In the genomic region with DNA sequence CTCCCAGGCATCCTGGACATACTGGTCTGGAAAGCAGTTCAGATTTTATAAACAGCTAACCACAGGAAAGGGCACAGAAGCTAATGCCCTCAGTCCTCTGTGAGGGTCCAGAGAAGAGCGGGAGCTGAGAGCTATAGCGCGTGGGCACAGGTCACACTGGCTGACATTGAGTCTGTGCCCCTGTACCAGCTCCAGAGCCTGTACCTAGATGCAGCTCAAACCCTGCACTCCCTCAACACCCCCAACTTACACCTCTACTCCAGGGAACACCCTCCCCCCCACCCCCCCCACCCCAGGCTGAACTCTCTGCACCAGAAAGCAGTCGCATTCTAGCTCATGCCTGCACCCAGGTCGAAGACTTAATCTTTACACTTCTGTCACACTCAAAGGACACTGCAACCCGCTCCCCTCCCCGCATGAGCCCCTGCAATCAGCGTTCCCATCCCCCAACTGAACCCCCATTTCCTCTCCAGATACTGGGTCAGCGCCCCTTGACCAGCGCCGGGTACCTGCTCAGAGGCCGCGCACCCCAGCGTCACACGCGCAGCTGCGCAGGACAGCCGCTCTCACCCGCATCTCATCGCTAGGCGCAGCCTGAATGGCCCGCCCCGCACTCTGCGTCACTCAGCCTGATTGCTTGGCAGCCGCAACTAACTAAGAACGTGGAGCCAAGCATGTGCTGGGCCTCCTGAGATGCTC, we compare ENCODE assay signal across 9 mouse cellular contexts. TPM values are rescaled to one million over a fixed set of nuclear protein-coding genes. Genes with fewer than 3 reads are reported as not detected.
A peak's percentile ranks its signal among the peaks of the same experiment; 100 is the strongest.
DNase-seq lines count a peak whose midpoint lies in the region; ATAC-seq and TF ChIP-seq lines count a peak whose summit lies in the region.
"Had no signal": no experiment of that assay in that cellular context is flagged by ENCODE, and none has a peak within 500 bp of the region (broad histone marks: within the 10 kb centered on the region; RNA-seq: fewer than 3 reads in every experiment).

No protein-coding gene starts in this region.

- peak; percentile 92 for ATAC-seq in forebrain, embryonic 16.5 days
- ATAC-seq in hindbrain, postnatal 0 days = peak; percentile 83
- ATAC-seq in midbrain, postnatal 0 days (ENCODE audit: low FRiP score) = peak; percentile 74

- peaks cover 7% of the 10 kb centered on the region; the same call in 1 of the 2 replicates for H3K4me1 ChIP-seq in forebrain, embryonic 16.5 days (replicated peaks; ENCODE audit: control insufficient read depth, insufficient read depth, low read length)
- H3K4me1 ChIP-seq in hindbrain, postnatal 0 days (ENCODE audit: insufficient read depth, low read length) = peaks cover 5% of the 10 kb centered on the region; the same call in 1 of the 2 replicates
- H3K4me1 ChIP-seq in midbrain, postnatal 0 days (ENCODE audit: insufficient read depth, low read length) = no peaks in the 10 kb centered on the region

- H3K9ac ChIP-seq in forebrain, embryonic 16.5 days (replicated peaks; ENCODE audit: low read depth, low read length) = peak overlapping the region; percentile 41
- H3K9ac ChIP-seq in hindbrain, postnatal 0 days (replicated peaks; ENCODE audit: low read length) = peak overlapping the region; percentile 40
- peak overlapping the region; percentile 37 for H3K9ac ChIP-seq in midbrain, postnatal 0 days (replicated peaks; ENCODE audit: low read length, poor library complexity, severe bottlenecking)

- H3K9me3 ChIP-seq in forebrain, embryonic 16.5 days (ENCODE audit: control insufficient read depth, low read length) = no peaks in the 10 kb centered on the region
- no peaks in the 10 kb centered on the region for H3K9me3 ChIP-seq in hindbrain, postnatal 0 days (ENCODE audit: low read length)
- H3K9me3 ChIP-seq in midbrain, postnatal 0 days (ENCODE audit: low read length) = no peaks in the 10 kb centered on the region
- H3K9me3 ChIP-seq: G1E had no signal

- TF ChIP-seq CTCF in hindbrain, postnatal 0 days (IDR thresholded peaks at IDR 0.05; ENCODE audit: low read depth) = no peak
- no peak for TF ChIP-seq CTCF in midbrain, postnatal 0 days (IDR thresholded peaks at IDR 0.05)

- H3K27me3 ChIP-seq in forebrain, embryonic 16.5 days (replicated peaks; ENCODE audit: control insufficient read depth, insufficient read depth, low read length) = peaks cover 18% of the 10 kb centered on the region
- H3K27me3 ChIP-seq in hindbrain, postnatal 0 days (ENCODE audit: insufficient read depth, low read length) = 0 out of 2 replicates have a peak, but pooled peaks cover 3% of the 10 kb centered on the region
- H3K27me3 ChIP-seq in midbrain, postnatal 0 days (ENCODE audit: insufficient read depth, low read length) = peaks cover 3% of the 10 kb centered on the region; the same call in 1 of the 2 replicates

- no peaks in the 10 kb centered on the region for H3K36me3 ChIP-seq in forebrain, embryonic 16.5 days (ENCODE audit: control insufficient read depth, insufficient read depth)
- H3K36me3 ChIP-seq in hindbrain, postnatal 0 days (ENCODE audit: insufficient read depth, low read length) = no peaks in the 10 kb centered on the region
- 0 out of 2 replicates have a peak, but pooled peaks cover 4% of the 10 kb centered on the region for H3K36me3 ChIP-seq in midbrain, postnatal 0 days (ENCODE audit: insufficient read depth, low read length)
- H3K36me3 ChIP-seq: G1E had no signal

- H3K4me3 ChIP-seq in forebrain, embryonic 16.5 days (replicated peaks; ENCODE audit: low read length) = peak overlapping the region; percentile 44
- peak overlapping the region; percentile 35 for H3K4me3 ChIP-seq in hindbrain, postnatal 0 days (ENCODE audit: low read length)
- peak overlapping the region; percentile 42 for H3K4me3 ChIP-seq in midbrain, postnatal 0 days (ENCODE audit: low read depth, low read length)

- 4% methylated on average over 26 of the region's 26 CpGs for WGBS in forebrain, embryonic 16.5 days
- WGBS in hindbrain, postnatal 0 days = 6% methylated on average over 26 of the region's 26 CpGs
- 5% methylated on average over 25 of the region's 26 CpGs for WGBS in midbrain, postnatal 0 days

- H3K4me2 ChIP-seq in forebrain, embryonic 16.5 days (ENCODE audit: low read length) = peak overlapping the region; percentile 59
- peak overlapping the region; percentile 75 for H3K4me2 ChIP-seq in hindbrain, postnatal 0 days (ENCODE audit: low read depth, low read length)
- H3K4me2 ChIP-seq in midbrain, postnatal 0 days (ENCODE audit: low read depth, low read length, poor library complexity, severe bottlenecking) = peak overlapping the region; percentile 78

- H3K27ac ChIP-seq in forebrain, embryonic 16.5 days (ENCODE audit: low read length) = no peak overlapping the region
- no peak overlapping the region for H3K27ac ChIP-seq in hindbrain, postnatal 0 days
- H3K27ac ChIP-seq in midbrain, postnatal 0 days (ENCODE audit: low read depth, low read length) = no peak overlapping the region

- peak; percentile 18 for DNase-seq in kidney, adult 18-20 months
- DNase-seq in kidney, adult 11 months = no peak
- DNase-seq in cerebellum, adult 11 months = peak; percentile 73
- peak; percentile 80 for DNase-seq in hindbrain, postnatal 0 days (ENCODE audit: low spot score)
- DNase-seq in liver (peak; percentile 26), adipocyte (ENCODE audit: low spot score) (no peak)
- peak; percentile 74 for DNase-seq in midbrain, postnatal 0 days (ENCODE audit: low spot score)

RNA-seq across cellular contexts. Expression of gene Trpm2, which starts 0.9 kb away (rescaled TPM):
- polyA plus RNA-seq in forebrain, embryonic 16.5 days (2015; fragmentation: Nextera tagmentation; extraction: Ambion mirVana) = 3.0 and 5.0 TPM in 2 replicates
- 6.5 and 9.1 TPM in 2 replicates for total RNA-seq in hindbrain, postnatal 0 days (2014; rRNA removed)
- 4.6 and 6.8 TPM in 2 replicates for polyA plus RNA-seq in hindbrain, postnatal 0 days (2015; fragmentation: Nextera tagmentation; extraction: Ambion mirVana)
- total RNA-seq in midbrain, postnatal 0 days (2014; rRNA removed) = 7.3 and 12.5 TPM in 2 replicates
- polyA plus RNA-seq in midbrain, postnatal 0 days (2015; fragmentation: Nextera tagmentation; extraction: Ambion mirVana) = 5.6 and 8.0 TPM in 2 replicates

RNA-seq across cellular contexts. Expression of gene 1810043G02Rik, which starts 8.9 kb away (rescaled TPM):
- polyA plus RNA-seq in forebrain, embryonic 16.5 days (2015; fragmentation: Nextera tagmentation; extraction: Ambion mirVana) = 33.7 and 36.0 TPM in 2 replicates
- total RNA-seq in hindbrain, postnatal 0 days (2014; rRNA removed) = 72.0 and 75.7 TPM in 2 replicates
- 58.5 and 60.4 TPM in 2 replicates for polyA plus RNA-seq in hindbrain, postnatal 0 days (2015; fragmentation: Nextera tagmentation; extraction: Ambion mirVana)
- 60.0 and 61.7 TPM in 2 replicates for total RNA-seq in midbrain, postnatal 0 days (2014; rRNA removed)
- 66.2 and 72.6 TPM in 2 replicates for polyA plus RNA-seq in midbrain, postnatal 0 days (2015; fragmentation: Nextera tagmentation; extraction: Ambion mirVana)

RNA-seq across cellular contexts. Expression of gene Pfkl, which starts 40.5 kb away (rescaled TPM):
- 109 and 117 TPM in 2 replicates for polyA plus RNA-seq in forebrain, embryonic 16.5 days (2015; fragmentation: Nextera tagmentation; extraction: Ambion mirVana)
- total RNA-seq in hindbrain, postnatal 0 days (2014; rRNA removed) = 183 and 208 TPM in 2 replicates
- 96.5 and 101 TPM in 2 replicates for polyA plus RNA-seq in hindbrain, postnatal 0 days (2015; fragmentation: Nextera tagmentation; extraction: Ambion mirVana)
- 165 and 166 TPM in 2 replicates for total RNA-seq in midbrain, postnatal 0 days (2014; rRNA removed)
- 98.5 and 104 TPM in 2 replicates for polyA plus RNA-seq in midbrain, postnatal 0 days (2015; fragmentation: Nextera tagmentation; extraction: Ambion mirVana)

Comparison
In these comparisons a context has a peak if more than half of its experiments do, and no peak if none do; other contexts are left out.
1. DNase-seq: peak in kidney, adult 18-20 months (single experiment), cerebellum, adult 11 months (single experiment), hindbrain, postnatal 0 days (single experiment), liver (single experiment) and midbrain, postnatal 0 days (single experiment); none in kidney, adult 11 months (single experiment) and adipocyte (single experiment).
2. Peak in every context shown above with its lines, with median percentiles within 50 percentile points of each other: ATAC-seq, H3K4me2 ChIP-seq, H3K4me3 ChIP-seq and H3K9ac ChIP-seq.